Mouse (Mus musculus): ENCODE results near the gene Alyref.

DNA sequence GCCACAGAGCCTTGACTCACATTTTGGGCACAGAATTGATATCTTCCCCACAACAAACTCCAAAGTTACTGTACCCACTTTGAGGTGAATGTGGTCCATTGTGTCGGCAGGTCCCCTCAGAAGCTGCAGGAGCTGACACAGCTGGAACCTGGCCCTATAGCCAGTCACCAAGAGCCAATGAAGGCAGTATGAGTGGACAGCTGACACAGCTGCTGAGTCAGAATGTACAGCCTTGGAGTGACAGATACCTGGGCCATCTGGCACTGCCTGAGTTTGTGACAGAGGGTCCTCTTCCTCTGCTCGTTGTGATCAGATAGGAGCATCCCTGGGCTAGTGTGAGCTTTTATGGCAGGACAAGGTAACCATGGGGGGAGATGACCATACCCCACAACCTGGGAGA is 42.9 kb downstream of the Alyref start:
- TF ChIP-seq HCFC1 (IDR thresholded peaks at IDR 0.05; ENCODE audit: borderline replicate concordance, insufficient read depth, low read length): no peak
- no peak for TF ChIP-seq ZC3H11A (IDR thresholded peaks at IDR 0.05; ENCODE audit: borderline replicate concordance, low read depth, low read length)
- no peak for TF ChIP-seq CHD2 (IDR thresholded peaks at IDR 0.05; ENCODE audit: low read depth, low read length)
- TF ChIP-seq ZNF384 (IDR thresholded peaks at IDR 0.05; ENCODE audit: low read depth, low read length): no peak
- no peak for TF ChIP-seq MAFK (IDR thresholded peaks at IDR 0.05; ENCODE audit: insufficient read depth, low read depth, low read length)

Data from ES-E14 (cell line).